9 mouse cellular contexts compared by ENCODE assay signal in genomic region chr2:90886436-90886835, GRCm38 (mm10). TPM values are rescaled to one million over a fixed set of nuclear protein-coding genes. Genes with fewer than 3 reads are reported as not detected.
A peak's percentile ranks its signal among the peaks of the same experiment; 100 is the strongest.
DNase-seq lines count a peak whose midpoint lies in the region; ATAC-seq lines count a peak whose summit lies in the region.
"Had no signal": no experiment of that assay in that cellular context is flagged by ENCODE, and none has a peak within 500 bp of the region (broad histone marks: within the 10 kb centered on the region; RNA-seq: fewer than 3 reads in every experiment).

No protein-coding gene starts in this region.

- H3K36me3 ChIP-seq in heart, embryonic 13.5 days, result no peaks in the 10 kb centered on the region
- H3K36me3 ChIP-seq in embryonic facial prominence, embryonic 11.5 days (replicated peaks; ENCODE audit: control insufficient read depth, insufficient read depth, low read depth, low read length), result no peaks in the 10 kb centered on the region
- H3K36me3 ChIP-seq in hindbrain, embryonic 12.5 days, result no peaks in the 10 kb centered on the region
- no peaks in the 10 kb centered on the region for H3K36me3 ChIP-seq in midbrain, embryonic 15.5 days (replicated peaks)
- H3K36me3 ChIP-seq: liver, embryonic 13.5 days had no signal

- WGBS in heart, embryonic 13.5 days, result 45% methylated on average over 6 of the region's 6 CpGs
- WGBS in embryonic facial prominence, embryonic 11.5 days, result 34% methylated on average over 6 of the region's 6 CpGs
- WGBS in hindbrain, embryonic 12.5 days, result 18% methylated on average over 6 of the region's 6 CpGs
- 7% methylated on average over 6 of the region's 6 CpGs for WGBS in midbrain, embryonic 15.5 days

- 0 out of 2 replicates have a peak, but pooled peaks cover 5% of the 10 kb centered on the region for H3K9me3 ChIP-seq in heart, embryonic 13.5 days
- no peaks in the 10 kb centered on the region for H3K9me3 ChIP-seq in embryonic facial prominence, embryonic 11.5 days (replicated peaks; ENCODE audit: control insufficient read depth, low read length)
- H3K9me3 ChIP-seq in hindbrain, embryonic 12.5 days (replicated peaks), result no peaks in the 10 kb centered on the region
- H3K9me3 ChIP-seq in midbrain, embryonic 15.5 days, result no peaks in the 10 kb centered on the region

- no peak for ATAC-seq in heart, embryonic 13.5 days (ENCODE audit: extremely low read depth, insufficient number of reproducible peaks, low FRiP score, low TSS enrichment)
- no peak for ATAC-seq in embryonic facial prominence, embryonic 11.5 days (replicated peaks; ENCODE audit: insufficient number of reproducible peaks, low FRiP score, low TSS enrichment, low read depth)
- ATAC-seq in hindbrain, embryonic 12.5 days (ENCODE audit: low FRiP score), result no peak
- ATAC-seq in midbrain, embryonic 15.5 days (replicated peaks), result no peak

- H3K4me1 ChIP-seq in heart, embryonic 13.5 days, result peaks cover 56% of the 10 kb centered on the region
- H3K4me1 ChIP-seq in embryonic facial prominence, embryonic 11.5 days (ENCODE audit: control insufficient read depth, insufficient read depth, low read length), result no peaks in the 10 kb centered on the region
- H3K4me1 ChIP-seq in hindbrain, embryonic 12.5 days, result peaks cover 33% of the 10 kb centered on the region
- peaks cover 52% of the 10 kb centered on the region for H3K4me1 ChIP-seq in midbrain, embryonic 15.5 days

- H3K27me3 ChIP-seq in heart, embryonic 13.5 days (replicated peaks), result peaks cover 64% of the 10 kb centered on the region
- peaks cover 44% of the 10 kb centered on the region for H3K27me3 ChIP-seq in embryonic facial prominence, embryonic 11.5 days (ENCODE audit: control insufficient read depth, insufficient read depth, low read length)
- peaks cover 72% of the 10 kb centered on the region for H3K27me3 ChIP-seq in hindbrain, embryonic 12.5 days
- H3K27me3 ChIP-seq in midbrain, embryonic 15.5 days (replicated peaks), result peaks cover 11% of the 10 kb centered on the region

- no peak for DNase-seq in heart, adult 8-10 months (ENCODE audit: low spot score)
- DNase-seq in embryonic facial prominence, embryonic 11.5 days (ENCODE audit: low spot score), result no peak
- DNase-seq in adrenal gland, postnatal 14 days, result no peak
- DNase-seq in ovary, postnatal 10 days (ENCODE audit: low spot score), result no peak
- DNase-seq in left cerebral cortex, adult 11 months (ENCODE audit: low spot score), result no peak
- DNase-seq: liver, embryonic 13.5 days had no signal

- H3K27ac ChIP-seq in heart, embryonic 13.5 days (replicated peaks), result no peak overlapping the region
- no peak overlapping the region for H3K27ac ChIP-seq in embryonic facial prominence, embryonic 11.5 days (replicated peaks; ENCODE audit: low read depth, low read length)
- peak overlapping the region; percentile 83 for H3K27ac ChIP-seq in hindbrain, embryonic 12.5 days
- peak overlapping the region; percentile 97 for H3K27ac ChIP-seq in midbrain, embryonic 15.5 days
- H3K27ac ChIP-seq: liver, embryonic 13.5 days had no signal

- peak overlapping the region; percentile 83 for H3K9ac ChIP-seq in heart, embryonic 13.5 days
- H3K9ac ChIP-seq in embryonic facial prominence, embryonic 11.5 days (replicated peaks; ENCODE audit: low read length), result no peak overlapping the region; the same call in 1 of the 2 replicates
- H3K9ac ChIP-seq in hindbrain, embryonic 12.5 days, result peak overlapping the region; percentile 85
- H3K9ac ChIP-seq in midbrain, embryonic 15.5 days, result peak overlapping the region; percentile 95

- peak overlapping the region; percentile 65 for H3K4me3 ChIP-seq in heart, embryonic 13.5 days
- no peak overlapping the region; the same call in 1 of the 2 replicates for H3K4me3 ChIP-seq in embryonic facial prominence, embryonic 11.5 days (ENCODE audit: low read depth, low read length)
- peak overlapping the region; percentile 63 for H3K4me3 ChIP-seq in hindbrain, embryonic 12.5 days
- H3K4me3 ChIP-seq in midbrain, embryonic 15.5 days, result peak overlapping the region; percentile 93

- peak overlapping the region; percentile 93 for H3K4me2 ChIP-seq in heart, embryonic 13.5 days
- peak overlapping the region; percentile 7; the same call in 1 of the 2 replicates for H3K4me2 ChIP-seq in embryonic facial prominence, embryonic 11.5 days (ENCODE audit: low read depth, low read length)
- peak overlapping the region; percentile 94 for H3K4me2 ChIP-seq in hindbrain, embryonic 12.5 days (replicated peaks)
- peak overlapping the region; percentile 79 for H3K4me2 ChIP-seq in midbrain, embryonic 15.5 days

RNA-seq across cellular contexts. Expression of gene C1qtnf4, which starts 0.8 kb away (rescaled TPM):
- 9.8 and 12.9 TPM in 2 replicates for polyA plus RNA-seq in heart, embryonic 13.5 days (2015; fragmentation: Nextera tagmentation; extraction: Ambion mirVana)
- total RNA-seq in heart, adult 8-10 months (2022), result 1 to 10 TPM; 2.6 to 4.9 (median 3.5) TPM
- 12.8 and 13.7 TPM in 2 replicates for polyA plus RNA-seq in embryonic facial prominence, embryonic 11.5 days (2014; fragmentation: Nextera tagmentation; extraction: Ambion mirVana)
- polyA plus RNA-seq in hindbrain, embryonic 12.5 days (2016; fragmentation: Nextera tagmentation; extraction: Ambion mirVana), result 55.5 and 58.3 TPM in 2 replicates
- 137 and 138 TPM in 2 replicates for polyA plus RNA-seq in midbrain, embryonic 15.5 days (2015; fragmentation: Nextera tagmentation; extraction: Ambion mirVana)
- 2.3 and 2.8 TPM in 2 replicates for total RNA-seq in adrenal gland, postnatal 14 days (2021)

RNA-seq across cellular contexts. Expression of gene Kbtbd4, which starts 18.1 kb away (rescaled TPM):
- 26.8 and 27.7 TPM in 2 replicates for polyA plus RNA-seq in heart, embryonic 13.5 days (2015; fragmentation: Nextera tagmentation; extraction: Ambion mirVana)
- total RNA-seq in heart, adult 8-10 months (2022), result 10 to 100 TPM; 21.7 to 28.3 (median 24.5) TPM
- 51.4 and 53.1 TPM in 2 replicates for polyA plus RNA-seq in embryonic facial prominence, embryonic 11.5 days (2014; fragmentation: Nextera tagmentation; extraction: Ambion mirVana)
- 49.8 and 56.6 TPM in 2 replicates for polyA plus RNA-seq in hindbrain, embryonic 12.5 days (2016; fragmentation: Nextera tagmentation; extraction: Ambion mirVana)
- 70.4 and 71.1 TPM in 2 replicates for polyA plus RNA-seq in midbrain, embryonic 15.5 days (2015; fragmentation: Nextera tagmentation; extraction: Ambion mirVana)
- 26.5 and 29.4 TPM in 2 replicates for total RNA-seq in adrenal gland, postnatal 14 days (2021)

RNA-seq across cellular contexts. Expression of gene Ndufs3, which starts 18.2 kb away (rescaled TPM):
- polyA plus RNA-seq in heart, embryonic 13.5 days (2015; fragmentation: Nextera tagmentation; extraction: Ambion mirVana), result 314 and 369 TPM in 2 replicates
- total RNA-seq in heart, adult 8-10 months (2022), result 1,000 to 10,000 TPM in 1 of 4 experiments, 100 to 1,000 TPM in 3; 876 to 1,074 (median 969) TPM
- 227 and 230 TPM in 2 replicates for polyA plus RNA-seq in embryonic facial prominence, embryonic 11.5 days (2014; fragmentation: Nextera tagmentation; extraction: Ambion mirVana)
- 182 and 188 TPM in 2 replicates for polyA plus RNA-seq in hindbrain, embryonic 12.5 days (2016; fragmentation: Nextera tagmentation; extraction: Ambion mirVana)
- polyA plus RNA-seq in midbrain, embryonic 15.5 days (2015; fragmentation: Nextera tagmentation; extraction: Ambion mirVana), result 202 and 212 TPM in 2 replicates
- total RNA-seq in adrenal gland, postnatal 14 days (2021), result 551 and 591 TPM in 2 replicates

RNA-seq across cellular contexts. Expression of gene Mtch2, which starts 39.5 kb away (rescaled TPM):
- 205 and 253 TPM in 2 replicates for polyA plus RNA-seq in heart, embryonic 13.5 days (2015; fragmentation: Nextera tagmentation; extraction: Ambion mirVana)
- total RNA-seq in heart, adult 8-10 months (2022), result 100 to 1,000 TPM; 165 to 183 (median 182) TPM
- 239 and 261 TPM in 2 replicates for polyA plus RNA-seq in embryonic facial prominence, embryonic 11.5 days (2014; fragmentation: Nextera tagmentation; extraction: Ambion mirVana)
- 209 TPM in 2 replicates for polyA plus RNA-seq in hindbrain, embryonic 12.5 days (2016; fragmentation: Nextera tagmentation; extraction: Ambion mirVana)
- polyA plus RNA-seq in midbrain, embryonic 15.5 days (2015; fragmentation: Nextera tagmentation; extraction: Ambion mirVana), result 242 and 250 TPM in 2 replicates
- 416 and 423 TPM in 2 replicates for total RNA-seq in adrenal gland, postnatal 14 days (2021)

RNA-seq across cellular contexts. Expression of gene Celf1, which starts 53.7 kb away (rescaled TPM):
- 93.9 and 98.7 TPM in 2 replicates for polyA plus RNA-seq in heart, embryonic 13.5 days (2015; fragmentation: Nextera tagmentation; extraction: Ambion mirVana)
- total RNA-seq in heart, adult 8-10 months (2022), result 10 to 100 TPM; 68.9 to 76.7 (median 74.4) TPM
- 76.6 and 81.3 TPM in 2 replicates for polyA plus RNA-seq in embryonic facial prominence, embryonic 11.5 days (2014; fragmentation: Nextera tagmentation; extraction: Ambion mirVana)
- polyA plus RNA-seq in hindbrain, embryonic 12.5 days (2016; fragmentation: Nextera tagmentation; extraction: Ambion mirVana), result 146 and 151 TPM in 2 replicates
- polyA plus RNA-seq in midbrain, embryonic 15.5 days (2015; fragmentation: Nextera tagmentation; extraction: Ambion mirVana), result 123 and 129 TPM in 2 replicates
- 89.9 and 97.9 TPM in 2 replicates for total RNA-seq in adrenal gland, postnatal 14 days (2021)

Comparison
In these comparisons a context has a peak if more than half of its experiments do, and no peak if none do; other contexts are left out.
1. H3K27ac ChIP-seq: peak in hindbrain, embryonic 12.5 days (single experiment) and midbrain, embryonic 15.5 days (single experiment); none in heart, embryonic 13.5 days (single experiment) and embryonic facial prominence, embryonic 11.5 days (single experiment).
2. H3K4me2 ChIP-seq: peak in every context shown above with its lines; median percentile 94 in hindbrain, embryonic 12.5 days; 93 in heart, embryonic 13.5 days; 79 in midbrain, embryonic 15.5 days; 7 in embryonic facial prominence, embryonic 11.5 days.